Mouse (Mus musculus): ENCODE measurements around the gene Sh3pxd2a. TPM values are rescaled to one million over a fixed set of nuclear protein-coding genes. Genes with fewer than 3 reads are reported as not detected.

The Sh3pxd2a gene
- polyA plus RNA-seq, 1 experiment from 2014 or later = 1.8 TPM

Small RNA genes within 50 kb of the gene (microRNA-seq; reads per million reads assigned to microRNA genes)
- gene Mir6995 = not detected

Other genes with a start within 250 kb of the Sh3pxd2a start
- gene Stn1, start 73.1 kb upstream of the Sh3pxd2a start, polyA plus RNA-seq (2016; fragmentation: Nextera tagmentation; extraction: Ambion mirVana) = 64.3 and 68.1 TPM in 2 replicates
- gene Slk, start 115.3 kb upstream of the Sh3pxd2a start, polyA plus RNA-seq (2016; fragmentation: Nextera tagmentation; extraction: Ambion mirVana) = 8.8 and 10.3 TPM in 2 replicates
- gene Col17a1, start 227.7 kb upstream of the Sh3pxd2a start, polyA plus RNA-seq (2016; fragmentation: Nextera tagmentation; extraction: Ambion mirVana) = 0.21 and 0.22 TPM in 2 replicates

Data from forebrain, embryonic 10.5 days (tissue).